Mouse (Mus musculus): Measurements from ENCODE around the gene Hspa5. TPM values are rescaled to one million over a fixed set of nuclear protein-coding genes. Genes with fewer than 3 reads are reported as not detected.

Hspa5 gene
- total RNA-seq, 1 experiment, result 1,484 TPM

DNA sequence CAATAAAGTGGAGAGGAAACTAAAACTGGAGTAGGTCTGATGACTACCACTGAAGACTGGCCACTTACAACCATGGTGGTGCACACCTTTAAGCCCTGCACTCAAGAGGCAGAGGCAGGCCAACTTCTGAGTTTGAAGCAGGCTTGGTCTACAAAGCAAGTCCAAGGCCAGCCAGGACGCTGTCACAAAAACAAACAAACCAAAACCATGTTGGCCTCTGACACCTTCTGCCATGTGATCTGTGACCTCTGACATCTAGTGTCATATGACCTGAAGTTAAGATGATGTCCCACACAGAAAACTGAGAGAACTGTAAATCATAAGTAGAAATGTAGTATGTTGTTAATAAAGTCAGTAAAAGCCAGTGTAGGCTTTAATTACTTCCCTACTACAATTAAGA is 33.9 kb upstream of the Hspa5 start:
- Histone ChIP-seq H3K36me3 (ENCODE audit: control insufficient read depth, insufficient read depth, low read length, poor library complexity, severe bottlenecking) (no peaks in the 10 kb centered on the region), H3K4me3 (ENCODE audit: insufficient read depth in 1 of 2, low read depth in 1 of 2, low read length in 2 of 2, poor library complexity in 1 of 2, severe bottlenecking in 1 of 2) (no peak overlapping the region), H3K9ac (ENCODE audit: insufficient read depth, low read depth, low read length, poor library complexity, severe bottlenecking) (no peak overlapping the region), H3K27ac (ENCODE audit: insufficient read depth, low read depth, low read length, poor library complexity, severe bottlenecking) (no peak overlapping the region), H3K4me1 (ENCODE audit: control insufficient read depth in 2 of 2, insufficient read depth in 2 of 2, low read length in 2 of 2, poor library complexity in 1 of 2) (peaks cover 0 to 2% of the 10 kb centered on the region in 2 experiments; a peak in 1 of 4 replicates), H3K9me3 (ENCODE audit: control insufficient read depth, insufficient read depth, low read depth, low read length) (no peaks in the 10 kb centered on the region)
- TF ChIP-seq MAFK (IDR thresholded peaks at IDR 0.05; ENCODE audit: insufficient read depth, low read depth, low read length) (no peak), CHD2 (IDR thresholded peaks at IDR 0.05; ENCODE audit: low read depth, low read length) (no peak), ZC3H11A (IDR thresholded peaks at IDR 0.05; ENCODE audit: borderline replicate concordance, low read depth, low read length) (no peak), ZNF384 (IDR thresholded peaks at IDR 0.05; ENCODE audit: low read depth, low read length) (no peak)
- no peak for DNase-seq (ENCODE audit: low read depth, low spot score)
- in situ Hi-C loops (cut with MboI; ENCODE audit: low sequenced_read_pairs in 2 of 2, unreplicated experiment in 2 of 2), result no loop called here

DNA sequence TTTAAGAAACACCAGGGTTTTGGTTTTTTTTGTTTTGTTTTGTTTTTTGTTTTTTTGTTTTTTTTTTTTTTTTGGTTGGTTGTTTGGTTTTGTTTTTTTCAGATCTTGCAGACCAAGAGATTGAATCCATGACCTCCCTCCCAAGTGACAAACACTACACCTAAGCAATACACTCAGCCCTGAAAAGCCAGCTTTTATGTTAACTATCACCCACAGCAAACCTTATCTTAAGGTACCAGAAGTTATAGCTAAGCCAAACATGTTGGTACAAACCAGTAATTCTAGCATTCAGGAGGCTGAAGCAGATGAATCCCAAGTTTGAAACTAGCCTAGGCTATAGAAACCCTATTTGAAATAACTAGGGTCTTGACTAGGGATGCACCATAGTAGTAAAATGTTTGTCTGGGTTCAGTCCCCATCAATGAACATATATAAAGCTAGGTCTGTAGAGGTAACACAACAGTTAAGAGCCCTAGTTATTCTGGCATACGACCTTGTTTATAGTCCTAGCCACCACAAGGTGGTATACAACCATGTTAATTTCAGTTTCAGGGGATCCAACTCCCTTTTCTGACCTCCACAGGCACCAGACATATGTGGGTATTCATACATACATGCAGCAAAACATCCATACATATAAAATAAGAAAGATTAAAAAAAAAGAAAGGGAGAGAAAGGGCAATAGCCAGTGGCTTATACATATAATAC is 31.9 kb upstream of the Hspa5 start:
- no peak overlapping the region for H3K27ac ChIP-seq (ENCODE audit: insufficient read depth, low read depth, low read length, poor library complexity, severe bottlenecking)
- H3K4me1 ChIP-seq (ENCODE audit: control insufficient read depth in 2 of 2, insufficient read depth in 2 of 2, low read length in 2 of 2, poor library complexity in 1 of 2), result no peaks in the 10 kb centered on the region
- no peak overlapping the region for H3K4me3 ChIP-seq (ENCODE audit: insufficient read depth in 1 of 2, low read depth in 1 of 2, low read length in 2 of 2, poor library complexity in 1 of 2, severe bottlenecking in 1 of 2)
- DNase-seq (ENCODE audit: low read depth, low spot score), result no peak
- in situ Hi-C loops (cut with MboI; ENCODE audit: low sequenced_read_pairs in 2 of 2, unreplicated experiment in 2 of 2), result no loop called here
- H3K36me3 ChIP-seq (ENCODE audit: control insufficient read depth, insufficient read depth, low read length, poor library complexity, severe bottlenecking), result peaks cover 2% of the 10 kb centered on the region; the same call in 1 of the 2 replicates
- TF ChIP-seq ZNF384 (IDR thresholded peaks at IDR 0.05; ENCODE audit: low read depth, low read length), result no peak
- TF ChIP-seq HCFC1 (IDR thresholded peaks at IDR 0.05; ENCODE audit: borderline replicate concordance, insufficient read depth, low read length), result no peak
- no peak for TF ChIP-seq CHD2 (IDR thresholded peaks at IDR 0.05; ENCODE audit: low read depth, low read length)
- TF ChIP-seq ZC3H11A (IDR thresholded peaks at IDR 0.05; ENCODE audit: borderline replicate concordance, low read depth, low read length), result no peak
- no peak for TF ChIP-seq MAFK (IDR thresholded peaks at IDR 0.05; ENCODE audit: insufficient read depth, low read depth, low read length)
- H3K9me3 ChIP-seq (ENCODE audit: control insufficient read depth, insufficient read depth, low read depth, low read length), result no peaks in the 10 kb centered on the region
- H3K9ac ChIP-seq (ENCODE audit: insufficient read depth, low read depth, low read length, poor library complexity, severe bottlenecking), result no peak overlapping the region

DNA sequence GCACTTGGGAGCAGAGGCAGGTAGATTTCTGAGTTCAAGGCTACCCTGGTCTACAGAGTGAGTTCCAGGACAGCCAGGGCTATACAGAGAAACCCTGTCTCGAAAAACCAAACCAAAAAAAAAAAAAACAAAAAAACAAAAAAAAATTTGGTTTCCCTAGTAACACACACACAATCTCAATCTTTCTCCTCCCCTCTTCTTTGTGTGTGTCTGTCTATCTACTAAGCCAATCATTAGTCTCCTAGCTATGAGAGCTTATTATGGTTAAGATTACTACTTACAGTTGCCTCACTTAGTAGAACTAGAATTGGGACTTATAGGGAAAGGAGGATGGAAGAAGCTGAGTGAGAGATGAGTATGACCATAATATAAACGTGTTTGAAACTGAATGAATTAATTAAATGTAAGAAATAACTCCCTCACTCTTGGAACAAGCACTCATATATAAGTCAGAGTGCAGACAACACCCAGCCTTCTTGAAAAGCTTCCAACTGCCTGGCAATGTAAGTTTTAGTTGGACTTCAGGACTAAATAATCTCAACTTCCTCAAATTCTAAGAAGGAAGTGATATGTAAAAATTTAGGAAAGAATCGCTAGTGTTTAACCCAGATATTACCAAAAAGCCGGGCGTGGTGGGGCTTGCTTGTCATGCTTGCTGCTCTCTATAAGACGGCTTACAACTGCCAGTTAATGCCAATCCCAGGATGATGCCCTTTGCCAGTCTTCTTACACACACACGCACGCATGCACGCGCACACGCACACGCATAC is 30.2 kb upstream of the Hspa5 start:
- no peak overlapping the region for H3K27ac ChIP-seq (ENCODE audit: insufficient read depth, low read depth, low read length, poor library complexity, severe bottlenecking)
- no peak for DNase-seq (ENCODE audit: low read depth, low spot score)
- peaks cover 2% of the 10 kb centered on the region; the same call in 1 of the 2 replicates for H3K36me3 ChIP-seq (ENCODE audit: control insufficient read depth, insufficient read depth, low read length, poor library complexity, severe bottlenecking)
- H3K4me3 ChIP-seq (ENCODE audit: insufficient read depth in 1 of 2, low read depth in 1 of 2, low read length in 2 of 2, poor library complexity in 1 of 2, severe bottlenecking in 1 of 2), result no peak overlapping the region
- no peak overlapping the region for H3K9ac ChIP-seq (ENCODE audit: insufficient read depth, low read depth, low read length, poor library complexity, severe bottlenecking)
- in situ Hi-C loops (cut with MboI; ENCODE audit: low sequenced_read_pairs in 2 of 2, unreplicated experiment in 2 of 2), result no loop called here
- TF ChIP-seq ZNF384 (IDR thresholded peaks at IDR 0.05; ENCODE audit: low read depth, low read length) (no peak), MAFK (IDR thresholded peaks at IDR 0.05; ENCODE audit: insufficient read depth, low read depth, low read length) (no peak), HCFC1 (IDR thresholded peaks at IDR 0.05; ENCODE audit: borderline replicate concordance, insufficient read depth, low read length) (no peak), CHD2 (IDR thresholded peaks at IDR 0.05; ENCODE audit: low read depth, low read length) (no peak), ZC3H11A (IDR thresholded peaks at IDR 0.05; ENCODE audit: borderline replicate concordance, low read depth, low read length) (no peak)
- no peaks in the 10 kb centered on the region for H3K9me3 ChIP-seq (ENCODE audit: control insufficient read depth, insufficient read depth, low read depth, low read length)
- no peaks in the 10 kb centered on the region for H3K4me1 ChIP-seq (ENCODE audit: control insufficient read depth in 2 of 2, insufficient read depth in 2 of 2, low read length in 2 of 2, poor library complexity in 1 of 2)

DNA sequence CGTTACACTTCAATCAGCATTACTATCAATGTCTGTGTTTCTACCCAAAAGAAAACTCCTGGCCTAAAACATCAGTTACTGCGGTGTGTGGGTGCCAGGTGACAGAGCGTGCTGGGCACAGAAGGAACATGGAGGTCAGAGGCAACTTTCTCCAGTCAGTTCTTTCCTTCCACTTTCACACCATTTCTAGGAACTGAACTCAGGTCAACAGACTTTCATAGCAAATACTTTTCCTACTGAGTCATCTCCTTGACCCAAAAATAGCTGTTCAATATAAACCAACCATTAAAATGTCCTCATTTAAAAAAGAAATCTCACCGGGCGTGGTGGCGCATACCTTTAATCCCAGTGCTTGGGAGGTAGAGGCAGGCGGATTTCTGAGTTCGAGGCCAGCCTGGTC is 29.1 kb upstream of the Hspa5 start:
- in situ Hi-C loops (cut with MboI; ENCODE audit: low sequenced_read_pairs in 2 of 2, unreplicated experiment in 2 of 2), result no loop called here
- TF ChIP-seq ZNF384 (IDR thresholded peaks at IDR 0.05; ENCODE audit: low read depth, low read length), result no peak

More for the DNA sequence above, 29.1 kb upstream of the Hspa5 start:
- DNase-seq (ENCODE audit: low read depth, low spot score), result no peak
- no peak overlapping the region for H3K9ac ChIP-seq (ENCODE audit: insufficient read depth, low read depth, low read length, poor library complexity, severe bottlenecking)
- H3K27ac ChIP-seq (ENCODE audit: insufficient read depth, low read depth, low read length, poor library complexity, severe bottlenecking), result no peak overlapping the region
- no peaks in the 10 kb centered on the region for H3K9me3 ChIP-seq (ENCODE audit: control insufficient read depth, insufficient read depth, low read depth, low read length)
- H3K4me3 ChIP-seq (ENCODE audit: insufficient read depth in 1 of 2, low read depth in 1 of 2, low read length in 2 of 2, poor library complexity in 1 of 2, severe bottlenecking in 1 of 2), result no peak overlapping the region
- no peaks in the 10 kb centered on the region for H3K4me1 ChIP-seq (ENCODE audit: control insufficient read depth in 2 of 2, insufficient read depth in 2 of 2, low read length in 2 of 2, poor library complexity in 1 of 2)
- H3K36me3 ChIP-seq (ENCODE audit: control insufficient read depth, insufficient read depth, low read length, poor library complexity, severe bottlenecking), result peaks cover 2% of the 10 kb centered on the region; the same call in 1 of the 2 replicates
